Mouse (Mus musculus) G1E (cell line): ENCODE measurements at regions not wholly inside any gene's neighbourhood (a gene's known extent, or its start where the extent isn't known, plus 50 kb on each side); places are given as distances from the start of the nearest gene placed in this dataset.

ENCODE experiments used
- CTCF ChIP-seq: IDR thresholded peaks from 2 replicates; pipeline ENCODE4 v1.5.1; 2012; ENCODE audit warnings: low read depth, low read length, inconsistent platforms, mixed read lengths
- GATA1 ChIP-seq: IDR thresholded peaks from 2 replicates; pipeline ENCODE4 v1.6.1; 2012; ENCODE audit warnings: borderline replicate concordance, low read length, inconsistent platforms, mixed read lengths

- TF ChIP-seq CTCF, result no peak
- TF ChIP-seq GATA1, result no peak
Observed at GRCm38 (mm10) chr6:49578340-49578739, 182.9 kb downstream of the Stk31 start.
